Mouse (Mus musculus) retina, adult 2 months (tissue): ENCODE measurements around the gene Kat2b.
"Not testable (repeated sequence)": the region's sequence is repeated elsewhere in the genome, so short reads cannot be mapped to it uniquely, and the experiment has no call there.

ENCODE experiments used
- DNase-seq: peaks from one replicate; pipeline ENCODE4 v3.0.0-alpha.2; 2012; ENCODE audit warnings: low read depth, low spot score

Gene Kat2b

DNA sequence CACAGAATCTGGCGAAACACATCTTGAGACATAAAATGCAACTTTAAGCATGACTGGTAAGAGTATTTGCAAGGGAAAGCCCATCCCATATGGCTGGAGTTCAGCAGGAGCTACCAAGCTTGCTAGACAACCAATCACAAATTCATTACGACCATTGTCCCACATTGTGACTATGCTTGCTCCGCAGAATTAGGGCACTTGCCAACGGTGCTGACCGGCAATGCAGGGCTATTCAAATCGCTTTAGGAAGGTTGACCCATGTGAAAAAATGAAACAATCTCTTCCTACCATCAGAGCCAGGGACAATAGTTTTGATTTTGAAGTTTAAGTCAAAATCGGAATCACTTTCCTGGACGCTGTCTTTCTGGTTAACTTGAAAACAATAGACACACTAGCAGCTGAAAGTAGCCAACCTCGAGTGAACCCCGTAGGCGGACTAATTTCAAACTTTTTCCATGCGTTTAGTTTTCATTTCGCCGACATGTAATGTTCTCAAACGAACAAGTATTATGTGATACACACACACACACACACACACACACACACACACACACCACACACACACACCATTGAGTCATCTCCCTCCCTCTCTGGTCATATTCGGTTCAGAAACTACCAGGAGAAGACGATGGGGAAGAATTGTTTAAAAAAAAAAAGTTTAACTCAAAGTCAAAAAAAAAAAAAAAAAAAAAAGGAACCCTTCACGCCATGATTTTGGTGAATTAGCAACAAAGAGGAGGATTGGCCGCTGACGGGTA lies at the start of gene Kat2b:
Gene Kat2b (plus strand): TSS at position 701 of the 758 bp plus-strand sequence.
- no peak for DNase-seq

DNA sequence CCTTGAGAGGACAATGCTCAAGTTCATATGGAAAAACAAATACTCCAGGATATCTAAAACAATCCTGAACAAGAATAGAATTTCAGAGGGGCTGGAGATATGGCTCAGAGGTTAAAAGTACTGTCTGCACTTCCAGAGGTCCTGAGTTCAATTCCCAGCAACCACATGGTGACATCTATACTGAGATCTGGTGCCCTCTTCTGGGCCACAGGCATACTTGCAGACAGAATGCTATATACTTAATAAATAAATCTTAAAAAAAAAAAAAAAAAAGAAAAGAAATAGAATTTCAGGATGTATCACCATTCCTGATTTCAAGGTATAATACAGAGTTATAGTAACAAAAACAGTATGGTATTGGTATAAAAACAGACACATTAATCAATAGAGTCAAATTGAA lies 47.3 kb upstream of the Kat2b start:
- DNase-seq: no peak

DNA sequence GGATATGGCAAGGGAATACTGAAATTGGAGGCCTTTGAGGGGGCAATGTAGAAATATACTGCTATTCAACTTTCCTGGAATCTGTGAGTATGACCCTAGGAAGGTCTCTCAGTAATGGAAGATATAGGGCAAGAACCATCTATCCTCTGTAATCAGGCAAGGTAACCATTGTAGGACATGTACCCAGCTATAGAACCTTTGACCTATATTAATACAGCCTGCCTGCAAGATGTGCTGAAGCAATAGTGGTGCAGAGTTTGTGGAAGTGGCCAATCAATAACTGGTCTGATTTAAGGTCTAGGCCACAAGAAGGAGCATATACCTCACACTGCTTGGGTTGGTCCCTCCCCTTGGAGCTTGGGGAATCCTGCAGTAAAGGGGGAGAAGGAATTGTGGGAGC lies 46.2 kb upstream of the Kat2b start:
- no peak for DNase-seq

DNA sequence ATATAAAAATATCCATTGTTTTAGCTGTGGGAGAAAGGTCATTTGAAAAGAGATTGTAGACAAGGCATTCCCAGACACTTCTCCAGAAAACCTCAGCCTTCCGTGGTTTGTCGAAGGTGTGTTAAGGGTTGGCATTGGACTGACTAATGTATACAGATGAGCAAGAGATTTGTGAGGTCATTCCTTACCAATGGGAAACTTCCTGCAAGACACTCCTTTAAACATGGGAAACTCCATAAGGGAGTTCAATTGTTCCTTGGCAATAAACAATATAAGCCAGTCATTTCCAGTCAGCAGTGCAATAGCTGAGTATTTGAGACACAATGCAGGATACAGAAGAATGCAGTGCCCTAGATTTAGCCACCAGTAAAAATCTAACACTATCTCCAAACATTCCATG lies 38.6 kb upstream of the Kat2b start:
- no peak for DNase-seq

DNA sequence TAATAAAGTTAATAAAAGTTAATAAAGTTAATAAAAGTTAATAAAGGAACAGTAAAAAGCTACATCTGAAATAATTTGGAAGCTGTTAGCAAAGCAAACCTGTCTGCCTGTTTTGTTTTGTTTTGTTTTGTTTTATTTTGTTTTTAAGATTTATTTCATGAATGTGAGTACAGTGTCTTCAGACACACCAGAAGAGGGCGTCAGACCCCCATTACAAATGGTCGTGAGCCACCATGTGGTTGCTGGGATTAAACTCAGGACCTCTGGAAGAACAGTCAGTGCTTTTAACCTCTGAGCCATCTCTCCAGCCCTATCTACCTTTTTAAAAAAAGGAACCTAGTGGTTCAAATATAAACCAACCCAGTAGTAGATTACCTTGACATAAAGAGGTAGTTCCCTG lies 35.5 kb upstream of the Kat2b start:
- no peak for DNase-seq

DNA sequence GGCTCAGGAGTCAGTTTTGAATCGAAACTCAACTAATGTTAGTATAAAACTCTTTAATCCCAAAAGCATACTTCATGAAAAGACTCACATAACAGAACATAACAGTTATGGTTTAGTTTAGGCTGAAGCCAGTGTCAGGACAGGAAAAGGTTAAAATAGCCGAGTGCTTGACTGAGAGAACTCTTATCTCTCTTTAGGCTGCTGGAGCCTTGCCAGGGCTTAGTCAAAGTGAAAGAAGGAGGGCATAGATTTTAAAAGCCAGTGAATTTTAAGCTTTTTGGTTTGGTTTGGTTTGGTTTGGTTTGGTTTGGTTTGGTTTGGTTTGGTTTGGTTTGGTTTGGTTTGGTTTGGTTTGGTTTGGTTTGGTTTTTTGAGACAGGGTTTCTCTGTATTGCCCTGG lies 34.2 kb upstream of the Kat2b start:
- no peak for DNase-seq

DNA sequence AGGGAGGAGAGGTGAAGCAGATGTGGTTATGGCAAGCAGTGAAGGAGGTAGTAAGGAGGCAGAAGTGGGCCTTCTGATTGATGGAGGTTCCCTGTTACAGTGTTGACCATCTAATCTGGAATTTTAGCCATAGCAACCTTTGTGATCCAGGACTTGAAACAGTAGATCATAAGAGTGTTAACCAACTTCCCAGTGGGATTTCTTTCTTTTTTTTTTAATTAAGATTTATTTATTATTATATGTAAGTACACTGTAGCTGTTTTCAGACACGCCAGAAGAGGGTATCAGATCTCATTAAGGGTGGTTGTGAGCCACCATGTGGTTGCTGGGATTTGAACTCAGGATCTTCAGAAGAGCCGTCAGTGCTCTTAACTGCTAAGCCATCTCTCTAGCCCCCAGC lies 27.3 kb upstream of the Kat2b start, which contains the start of gene Pp2d1:
Gene Pp2d1 (minus strand): TSS at position 101 of the 400 bp plus-strand sequence.
- not testable (repeated sequence) for DNase-seq

DNA sequence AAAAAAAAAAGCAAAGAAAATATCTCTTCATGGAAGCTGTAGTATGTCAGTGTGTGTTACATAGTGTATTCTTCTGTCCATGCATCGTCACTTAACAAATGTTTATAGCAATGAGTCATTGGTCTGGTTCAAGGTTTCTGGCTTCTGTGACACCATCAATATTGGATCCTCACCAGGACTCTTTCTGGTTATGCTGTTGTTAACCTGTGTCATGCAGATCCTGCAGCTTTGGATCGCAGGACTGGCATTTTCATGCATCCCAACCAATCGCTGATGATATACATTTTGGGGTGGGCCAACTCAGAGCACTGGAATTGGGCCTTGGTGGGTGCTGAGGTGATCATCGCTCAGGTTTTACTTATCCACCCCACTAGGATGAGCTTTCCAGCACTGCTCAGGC lies 24.1 kb upstream of the Kat2b start:
- no peak for DNase-seq

DNA sequence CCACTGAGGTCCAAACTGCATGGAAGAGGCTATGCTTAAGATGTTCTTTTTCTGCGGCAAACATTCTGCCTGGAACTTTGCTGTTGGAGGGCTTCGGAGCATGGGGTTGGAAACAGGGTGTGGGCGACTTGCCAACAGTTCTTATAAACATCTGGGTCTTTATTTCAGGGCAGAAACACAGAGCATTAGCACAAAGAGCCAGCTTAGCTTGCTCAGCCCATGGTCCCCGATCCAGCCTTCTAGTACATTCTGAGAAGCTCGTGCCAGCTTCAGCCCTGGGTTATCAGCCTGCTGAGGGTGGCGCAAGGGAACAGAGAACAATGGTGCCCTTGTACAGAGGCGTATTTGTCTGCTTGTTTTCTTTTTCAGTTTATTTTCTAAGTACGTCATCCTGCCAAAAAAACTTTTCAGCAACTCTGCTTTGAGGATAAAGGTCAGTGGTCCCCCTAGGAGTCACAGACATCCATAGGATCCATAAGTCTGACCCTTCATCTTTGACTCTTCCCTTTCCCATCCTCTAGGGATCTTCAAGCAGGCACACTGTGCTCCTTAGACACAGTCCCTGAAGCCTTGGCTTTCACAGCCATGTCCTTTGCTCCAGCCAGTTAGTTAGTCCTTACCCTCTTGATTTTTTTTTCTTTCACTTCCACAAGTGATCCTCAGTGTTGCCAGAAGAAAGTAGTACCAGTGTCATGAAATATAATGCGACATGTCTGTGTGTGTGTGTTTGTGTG lies 22.9 kb upstream of the Kat2b start:
- DNase-seq: no peak

DNA sequence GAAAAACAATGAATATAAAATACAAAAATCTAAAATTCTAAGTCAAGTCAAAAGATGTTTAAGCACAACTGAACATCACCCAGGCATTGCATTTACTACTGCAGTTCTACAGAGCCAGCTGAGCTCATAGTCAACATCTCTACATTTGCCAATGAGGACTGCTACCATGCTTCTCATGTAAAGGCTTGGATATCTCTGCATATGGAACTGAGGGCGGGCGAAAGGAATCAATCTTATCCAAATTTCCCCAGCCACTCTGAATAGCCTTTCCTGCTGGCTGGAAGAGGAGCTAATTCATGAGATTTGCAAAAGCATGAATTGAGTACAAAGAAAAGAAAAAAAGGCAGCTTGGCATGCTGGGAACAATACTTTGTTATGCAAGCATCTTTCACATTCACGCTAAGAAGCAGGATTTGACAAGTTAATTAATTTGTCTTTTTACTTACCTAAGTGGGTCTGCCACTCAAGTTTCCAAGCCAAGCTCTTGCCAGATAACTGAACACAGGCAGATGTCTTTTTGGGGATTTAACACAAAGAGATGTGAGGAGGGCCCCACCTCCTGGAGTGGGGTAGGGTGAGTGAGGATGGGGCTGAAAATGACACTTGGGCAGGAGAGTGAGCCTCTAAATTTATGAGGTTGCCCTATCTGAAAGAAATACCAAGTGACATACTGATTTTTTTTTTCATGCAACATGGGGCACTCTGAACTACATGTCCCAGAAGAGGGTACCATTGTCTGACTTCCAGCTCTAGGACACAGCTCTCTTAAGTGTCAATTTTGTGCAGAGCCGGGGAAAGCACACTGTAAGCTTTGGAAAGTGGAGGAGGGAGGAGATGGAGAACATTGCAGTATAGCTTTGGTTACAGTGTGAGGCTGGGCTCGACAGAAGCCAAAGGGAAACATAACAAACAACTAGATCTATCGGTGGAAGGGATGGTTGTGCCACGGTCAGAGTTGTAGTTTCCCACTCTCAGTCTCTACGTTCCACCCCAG lies 15.1 kb upstream of the Kat2b start:
- DNase-seq: no peak

DNA sequence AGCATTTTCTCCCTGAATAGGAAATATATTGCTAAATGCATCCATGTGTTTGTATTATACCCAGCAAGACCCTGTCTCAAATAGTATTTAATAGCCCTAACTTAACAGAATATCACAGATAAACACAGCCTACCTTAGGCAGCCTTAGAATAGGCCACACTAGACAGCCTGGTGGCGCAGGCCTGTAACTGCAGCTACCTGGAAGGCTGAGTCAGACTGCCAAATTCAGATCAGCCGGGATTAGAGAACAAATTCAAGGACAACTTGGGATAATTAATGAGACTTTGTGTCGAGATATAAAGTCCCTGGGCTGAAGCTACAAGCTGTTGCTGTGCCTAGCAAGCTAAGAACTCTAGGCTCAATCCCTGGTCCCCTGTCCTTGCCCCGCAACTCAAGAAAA lies 12.6 kb upstream of the Kat2b start:
- DNase-seq: no peak

DNA sequence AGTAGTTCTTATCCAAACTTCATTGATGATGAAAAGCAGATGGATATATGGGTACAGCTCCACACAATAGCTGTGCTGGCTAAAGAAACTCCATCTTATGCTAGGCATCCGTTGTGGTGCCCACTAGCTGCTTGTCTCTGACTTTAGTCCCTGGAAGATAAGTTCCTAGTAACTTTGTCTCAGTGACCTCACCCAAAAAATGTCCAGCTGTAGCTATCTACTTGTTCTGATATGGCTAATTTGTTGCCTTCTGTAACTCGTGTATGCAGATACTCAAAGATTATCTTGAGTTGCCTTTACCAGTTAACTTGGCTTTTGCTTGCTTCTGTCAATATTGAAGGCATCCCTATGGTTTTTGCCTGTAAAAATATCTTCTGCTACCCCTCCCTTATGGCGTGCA lies 11.8 kb upstream of the Kat2b start:
- DNase-seq: no peak

DNA sequence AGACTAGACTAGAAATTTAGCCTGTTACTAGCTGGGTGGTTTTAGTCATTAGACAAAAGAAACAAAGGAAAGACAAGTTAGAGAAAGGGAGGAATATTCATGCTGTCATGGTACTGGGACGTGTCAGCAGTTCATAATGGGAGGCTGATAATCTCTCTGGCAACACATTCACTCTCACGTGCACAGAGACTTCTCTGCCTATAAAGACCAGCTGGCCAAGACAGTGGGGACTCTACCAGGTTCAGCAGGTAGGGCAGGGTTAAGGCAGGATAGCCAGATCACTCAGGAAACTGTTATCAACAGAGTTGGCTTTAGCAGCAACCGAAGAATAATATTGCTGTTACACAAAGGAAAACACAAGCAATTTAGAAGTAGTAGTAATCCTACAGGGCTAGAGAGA lies 9.2 kb upstream of the Kat2b start:
- no peak for DNase-seq

DNA sequence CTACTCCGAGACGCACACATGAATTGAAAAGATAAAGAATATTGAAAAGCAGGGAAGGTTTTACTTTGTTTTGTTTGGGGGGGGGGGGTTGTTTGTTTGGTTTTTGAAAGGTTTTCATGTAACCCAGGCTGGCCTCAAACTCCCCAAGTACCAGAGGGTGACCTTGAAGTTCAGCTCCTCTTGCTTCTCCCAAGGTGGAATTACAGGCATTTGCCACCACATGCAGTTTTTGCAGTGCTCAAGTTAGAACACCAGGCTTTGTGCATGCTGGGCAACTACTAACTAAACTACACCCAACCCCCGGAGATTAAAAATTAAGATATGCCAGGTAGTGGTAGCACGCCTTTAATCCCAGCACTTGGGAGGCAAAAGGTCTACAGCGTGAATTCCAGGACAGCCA lies 7.0 kb upstream of the Kat2b start:
- no peak for DNase-seq

DNA sequence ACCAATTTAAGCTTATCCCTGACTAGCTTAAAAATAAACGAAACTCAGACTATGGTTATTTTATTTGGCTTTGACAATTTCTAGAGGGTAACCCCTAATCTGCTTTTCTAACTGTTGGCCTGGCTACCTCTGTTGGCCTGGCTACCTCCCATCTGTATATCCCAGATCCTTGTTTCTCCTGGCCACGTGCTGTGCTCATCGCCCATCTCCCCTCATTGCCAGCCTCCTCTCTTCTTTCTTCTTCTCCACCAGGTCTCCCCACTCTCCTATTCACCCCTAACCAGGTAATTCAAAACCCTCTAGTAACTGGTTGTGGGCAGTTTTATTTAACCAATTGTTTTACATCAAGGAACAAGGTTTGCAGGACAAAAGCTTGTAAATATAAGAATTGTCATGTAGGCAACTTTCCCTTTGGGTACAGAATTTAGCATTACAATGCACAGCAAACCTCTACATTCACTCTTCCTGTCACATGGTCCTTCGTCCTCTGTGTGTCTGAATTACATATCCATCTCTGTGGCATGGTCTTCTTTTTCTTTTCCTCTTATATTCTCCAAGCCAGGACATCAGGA lies 5.1 kb upstream of the Kat2b start:
- no peak for DNase-seq

DNA sequence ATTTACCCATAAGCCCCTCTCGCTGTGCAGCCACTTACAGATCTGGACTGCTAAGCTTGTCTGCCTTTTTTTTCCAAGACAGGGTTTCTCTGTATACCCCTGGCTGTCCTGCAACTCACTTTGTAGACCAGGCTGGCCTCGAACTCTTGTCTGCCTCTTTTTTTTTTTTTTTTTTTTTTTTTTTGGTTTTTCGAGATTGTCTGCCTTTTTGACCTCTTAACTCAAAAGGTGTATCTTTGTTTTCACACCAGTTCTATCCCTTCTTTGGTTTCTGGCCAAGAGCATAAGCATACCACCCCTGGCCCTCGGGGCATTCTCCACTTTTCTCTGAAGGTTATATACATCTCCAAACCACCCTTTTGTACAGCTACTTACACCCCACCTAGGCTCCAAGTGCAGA lies 1.8 kb upstream of the Kat2b start:
- DNase-seq: no peak

DNA sequence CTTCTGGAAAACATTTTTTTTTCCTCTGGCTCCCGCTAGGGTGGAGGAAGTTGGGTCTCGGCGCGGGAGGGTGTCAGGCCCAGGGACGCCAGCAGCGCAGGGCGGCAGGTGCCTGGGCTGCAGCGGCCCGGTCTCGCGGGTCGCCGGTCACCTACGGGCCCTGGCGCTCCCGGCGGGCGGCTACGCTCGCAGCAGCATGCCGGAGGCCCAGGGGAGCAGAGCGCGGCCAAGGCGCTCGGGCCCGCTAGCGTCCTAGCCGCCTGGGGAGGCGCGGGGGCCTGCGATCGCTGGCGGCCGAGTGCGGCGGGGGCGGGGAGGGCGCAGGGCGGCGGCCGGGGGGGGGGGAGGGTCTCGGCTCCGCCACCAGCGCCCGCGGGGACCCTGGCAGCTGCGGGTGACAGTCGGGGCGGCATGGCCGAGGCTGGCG lies 271 bp downstream of the Kat2b start:
- no peak for DNase-seq

DNA sequence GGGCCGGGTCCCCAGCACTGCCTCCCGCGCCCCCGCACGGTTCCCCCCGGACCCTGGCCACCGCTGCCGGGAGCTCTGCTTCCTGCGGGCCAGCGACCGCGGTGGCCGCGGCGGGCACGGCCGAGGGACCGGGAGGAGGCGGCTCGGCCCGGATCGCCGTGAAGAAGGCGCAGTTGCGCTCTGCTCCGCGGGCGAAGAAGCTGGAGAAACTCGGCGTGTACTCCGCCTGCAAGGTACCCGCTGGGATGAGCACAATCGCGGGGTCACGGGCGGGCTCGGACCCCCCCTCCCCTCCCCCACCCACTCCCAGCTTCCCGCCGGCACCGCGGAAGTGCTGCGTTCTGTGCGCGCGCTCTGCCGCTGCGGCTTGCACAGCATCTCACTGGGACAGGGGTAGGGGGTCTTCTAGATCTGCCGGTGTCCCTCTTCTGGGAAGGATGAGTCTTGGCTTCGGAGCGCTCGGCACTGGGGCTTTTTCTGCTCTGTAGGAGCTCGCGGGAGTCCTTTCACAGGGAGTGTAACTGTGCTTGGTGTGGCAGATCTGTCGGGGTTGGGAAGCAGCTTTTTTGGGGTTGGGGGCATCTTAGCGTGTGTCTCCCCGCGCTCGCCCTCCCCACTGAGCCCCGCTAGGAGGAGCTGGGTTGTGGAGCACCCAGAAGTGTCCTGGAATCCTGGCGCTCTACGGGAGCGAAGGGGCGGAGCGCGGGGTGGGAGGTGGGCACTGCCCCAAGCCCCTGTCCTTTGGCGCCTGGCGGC lies 863 bp downstream of the Kat2b start:
- no peak for DNase-seq

DNA sequence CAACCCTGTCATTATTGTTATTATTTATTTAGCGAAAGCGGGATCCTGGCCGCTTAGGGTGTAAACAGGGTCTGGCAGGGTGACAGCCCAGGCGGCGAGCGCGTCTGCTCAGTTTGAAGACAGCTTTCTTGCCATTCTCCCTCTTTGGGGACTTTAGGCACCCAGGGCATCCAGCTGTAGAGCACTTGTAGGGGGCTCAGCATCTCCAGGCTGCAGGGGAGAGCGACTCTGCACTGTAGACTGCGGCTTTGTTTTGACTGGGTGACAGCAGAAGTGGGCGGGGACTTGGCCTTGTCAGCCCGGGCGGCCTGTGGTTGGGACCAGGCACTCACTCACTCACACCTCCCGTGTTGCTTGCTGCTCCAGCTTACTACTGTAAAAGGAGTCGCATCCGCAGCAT lies 1.5 kb downstream of the Kat2b start:
- DNase-seq: no peak

DNA sequence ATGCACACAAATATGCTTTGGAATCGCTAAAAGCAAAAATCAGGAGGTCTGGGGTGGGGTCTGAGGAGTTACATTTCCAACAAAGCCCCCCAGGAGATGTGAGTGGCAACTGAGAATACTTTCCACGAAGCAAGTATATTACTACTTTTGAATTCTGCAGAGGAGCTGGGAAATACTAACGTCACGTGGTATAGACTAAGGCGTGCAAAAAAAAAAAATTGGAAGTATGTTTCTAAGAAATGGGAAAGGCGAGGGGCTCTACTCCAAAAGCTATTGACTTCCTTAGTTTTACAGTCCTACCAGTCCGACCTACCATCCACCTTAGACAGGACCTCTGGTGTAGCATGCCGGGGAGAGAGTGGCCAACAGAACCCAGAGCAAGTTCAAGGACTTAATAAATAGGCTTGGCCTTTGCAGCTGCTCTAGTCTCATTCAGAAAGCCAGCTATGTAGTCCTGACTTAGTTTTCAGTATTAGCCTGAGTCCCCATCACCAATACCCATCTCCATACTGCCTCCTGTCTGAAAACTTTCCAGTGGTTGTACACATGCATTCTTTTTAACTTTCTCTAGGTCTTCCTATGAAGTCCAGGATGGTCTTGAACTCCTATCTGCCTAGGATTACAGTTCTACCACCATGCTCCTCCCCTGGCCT lies 2.2 kb downstream of the Kat2b start:
- DNase-seq: no peak
